Mouse (Mus musculus): ENCODE data around the gene Clic1. TPM values are rescaled to one million over a fixed set of nuclear protein-coding genes. Genes with fewer than 3 reads are reported as not detected.
A peak's percentile ranks its signal among the peaks of the same experiment; 100 is the strongest.

Gene Clic1
- total RNA-seq, 2 experiments from 2014 or later, result 7.4 to 8.3 TPM

- intact Hi-C loops (cut with DNase I), result loop anchor here (10.0 kb wide), 1 partner anchor 212 kb away; the partner anchor contains the start of genes Atp6v1g2 and Nfkbil1
- Histone ChIP-seq H3K27ac (no peak overlapping the region), H3K4me3 (no peak overlapping the region)
- no peak for TF ChIP-seq CTCF (IDR thresholded peaks at IDR 0.05)
- DNase-seq (ENCODE audit: extremely low spot score in 1 of 2, low spot score in 2 of 2), result no peak
Observed at GRCm38 (mm10) chr17:35022541-35023060, 27.2 kb upstream of the Clic1 start.

- intact Hi-C loops (cut with DNase I), result loop anchor here (10.0 kb wide), 1 partner anchor 212 kb away; the partner anchor contains the start of genes Atp6v1g2 and Nfkbil1
- DNase-seq (ENCODE audit: extremely low spot score in 1 of 2, low spot score in 2 of 2), result no peak
- no peak overlapping the region for H3K27ac ChIP-seq
- no peak for TF ChIP-seq CTCF (IDR thresholded peaks at IDR 0.05)
- no peak overlapping the region for H3K4me3 ChIP-seq
Observed at GRCm38 (mm10) chr17:35023221-35023620, 26.5 kb upstream of the Clic1 start.

GRCm38 (mm10) chr17:35023756-35024155, 26.0 kb upstream of the Clic1 start:
- intact Hi-C loops (cut with DNase I), result loop anchor here (10.0 kb wide), 1 partner anchor 211 kb away; the partner anchor contains the start of genes Atp6v1g2 and Nfkbil1
- Histone ChIP-seq H3K4me3 (no peak overlapping the region), H3K27ac (no peak overlapping the region)
- no peak for TF ChIP-seq CTCF (IDR thresholded peaks at IDR 0.05)
- no peak for DNase-seq (ENCODE audit: extremely low spot score in 1 of 2, low spot score in 2 of 2)

- DNase-seq (ENCODE audit: extremely low spot score in 1 of 2, low spot score in 2 of 2), result no peak
- Histone ChIP-seq H3K27ac (no peak overlapping the region), H3K4me3 (no peak overlapping the region)
- TF ChIP-seq CTCF (IDR thresholded peaks at IDR 0.05), result no peak
- intact Hi-C loops (cut with DNase I), result loop anchor here (10.0 kb wide), 1 partner anchor 211 kb away; the partner anchor contains the start of genes Atp6v1g2 and Nfkbil1
Observed at GRCm38 (mm10) chr17:35024261-35024660, 25.5 kb upstream of the Clic1 start.

GRCm38 (mm10) chr17:35024691-35025488, 24.9 kb upstream of the Clic1 start:
- intact Hi-C loops (cut with DNase I), result loop anchor here (10.0 kb wide), 1 partner anchor 210 kb away; the partner anchor contains the start of genes Atp6v1g2 and Nfkbil1
- no peak overlapping the region for H3K27ac ChIP-seq
- TF ChIP-seq CTCF (IDR thresholded peaks at IDR 0.05), result no peak

GRCm38 (mm10) chr17:35026206-35026605, 23.6 kb upstream of the Clic1 start:
- Histone ChIP-seq H3K27ac (no peak overlapping the region), H3K4me3 (no peak overlapping the region)
- no peak for TF ChIP-seq CTCF (IDR thresholded peaks at IDR 0.05)
- no peak for DNase-seq (ENCODE audit: extremely low spot score in 1 of 2, low spot score in 2 of 2)
- intact Hi-C loops (cut with DNase I), result loop anchor here (10.0 kb wide), 1 partner anchor 209 kb away; the partner anchor contains the start of genes Atp6v1g2 and Nfkbil1

More at GRCm38 (mm10) chr17:35024691-35025488, 24.9 kb upstream of the Clic1 start:
- no peak for DNase-seq (ENCODE audit: extremely low spot score in 1 of 2, low spot score in 2 of 2)
- no peak overlapping the region for H3K4me3 ChIP-seq

- intact Hi-C loops (cut with DNase I), result loop anchor here (10.0 kb wide), 1 partner anchor 207 kb away; the partner anchor contains the start of genes Atp6v1g2 and Nfkbil1
- peak in 1 of 2 experiments; percentile 36 for DNase-seq (ENCODE audit: extremely low spot score in 1 of 2, low spot score in 2 of 2)
- no peak within 1 kb of the TSS for H3K4me3 ChIP-seq
- TF ChIP-seq CTCF (IDR thresholded peaks at IDR 0.05), result no peak
- no peak within 1 kb of the TSS for H3K27ac ChIP-seq
Observed at GRCm38 (mm10) chr17:35027277-35028068, 22.3 kb upstream of the Clic1 start, which contains the start of gene Sapcd1. Sapcd1 (minus strand) TSS chr17:35028016.

GRCm38 (mm10) chr17:35028315-35028714, 21.5 kb upstream of the Clic1 start:
- intact Hi-C loops (cut with DNase I), result loop anchor here (10.0 kb wide), 1 partner anchor 206 kb away; the partner anchor contains the start of genes Atp6v1g2 and Nfkbil1
- H3K4me3 ChIP-seq, result no peak overlapping the region
- H3K27ac ChIP-seq, result no peak overlapping the region
- no peak for DNase-seq (ENCODE audit: extremely low spot score in 1 of 2, low spot score in 2 of 2)
- TF ChIP-seq CTCF (IDR thresholded peaks at IDR 0.05), result no peak

GRCm38 (mm10) chr17:35029691-35030532, 19.9 kb upstream of the Clic1 start:
- intact Hi-C loops (cut with DNase I), result loop anchor here (10.0 kb wide), 1 partner anchor 205 kb away; the partner anchor contains the start of genes Atp6v1g2 and Nfkbil1
- no peak for DNase-seq (ENCODE audit: extremely low spot score in 1 of 2, low spot score in 2 of 2)
- peak; percentile 51 for TF ChIP-seq CTCF (IDR thresholded peaks at IDR 0.05)
- Histone ChIP-seq H3K27ac (no peak overlapping the region), H3K4me3 (no peak overlapping the region)

- DNase-seq (ENCODE audit: extremely low spot score in 1 of 2, low spot score in 2 of 2), result no peak
- no peak overlapping the region for H3K27ac ChIP-seq
- H3K4me3 ChIP-seq, result no peak overlapping the region
- no peak for TF ChIP-seq CTCF (IDR thresholded peaks at IDR 0.05)
- intact Hi-C loops (cut with DNase I), result no loop called here
Observed at GRCm38 (mm10) chr17:35031272-35031671, 18.5 kb upstream of the Clic1 start.

Data from left cerebral cortex, adult 2 months (tissue).